Mouse (Mus musculus) megakaryocyte, adult 5-6 weeks (primary cell): Measurements from ENCODE around the gene Fermt2. TPM values are rescaled to one million over a fixed set of nuclear protein-coding genes. Genes with fewer than 3 reads are reported as not detected.

Source experiments
- ATAC-seq: 2 replicates; pipeline ENCODE4 v1.8.0; 2016; ENCODE audit warnings: mild to moderate bottlenecking, inconsistent platforms; ENCODE audit not compliant: poor library complexity, severe bottlenecking
- total RNA-seq, 2 experiments: library from RNA; stranded (forward) in 1 of 2; stranded (reverse) in 1 of 2; fragments of 153-499, 151-499 nt in 1 of 2; fragments of 221-1000, 200-1000 nt in 1 of 2; gene quantifications; 2 replicates each; pipeline versions ENCODE4 v1.2.3 to v1.2.4; 2015 to 2017

Gene Fermt2
- total RNA-seq, 2 experiments from 2014 or later, result not detected

GRCm38 (mm10) chr14:45438931-45439275, 91.0 kb downstream of the Fermt2 start:
- ATAC-seq, result no peak

DNA sequence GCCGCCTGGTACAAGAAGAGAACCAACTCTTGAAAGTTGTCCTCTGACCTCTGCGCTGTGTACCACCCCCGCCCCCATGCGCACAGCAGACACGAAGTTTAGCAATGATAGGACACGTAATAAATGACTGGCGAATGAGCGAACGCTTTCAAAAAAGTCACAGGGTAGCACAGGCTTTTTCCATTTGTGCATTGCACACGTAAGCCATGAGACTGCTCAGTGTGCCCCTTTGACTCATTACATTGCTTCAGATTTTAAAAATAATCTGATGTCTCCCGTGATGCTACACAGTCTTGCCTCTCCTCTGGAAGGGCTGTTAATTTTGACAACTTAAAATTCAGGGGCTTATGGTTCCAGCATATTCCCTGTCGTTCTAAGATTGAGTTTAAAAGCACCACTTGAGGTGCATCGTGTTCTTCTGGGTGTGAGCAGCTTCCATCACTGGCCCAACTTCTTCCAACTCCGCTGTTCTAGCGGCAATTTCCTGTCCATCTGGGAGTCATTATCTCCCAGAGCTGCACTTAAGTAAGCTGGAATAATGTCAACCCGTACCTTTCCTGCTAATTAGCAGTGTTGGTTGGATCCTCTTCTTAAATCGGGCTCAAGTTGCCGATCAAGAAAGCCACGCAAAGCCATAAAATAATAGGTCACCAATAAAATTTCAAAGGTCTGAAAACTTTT, 91.5 kb downstream of the Fermt2 start:
- ATAC-seq, result no peak

DNA sequence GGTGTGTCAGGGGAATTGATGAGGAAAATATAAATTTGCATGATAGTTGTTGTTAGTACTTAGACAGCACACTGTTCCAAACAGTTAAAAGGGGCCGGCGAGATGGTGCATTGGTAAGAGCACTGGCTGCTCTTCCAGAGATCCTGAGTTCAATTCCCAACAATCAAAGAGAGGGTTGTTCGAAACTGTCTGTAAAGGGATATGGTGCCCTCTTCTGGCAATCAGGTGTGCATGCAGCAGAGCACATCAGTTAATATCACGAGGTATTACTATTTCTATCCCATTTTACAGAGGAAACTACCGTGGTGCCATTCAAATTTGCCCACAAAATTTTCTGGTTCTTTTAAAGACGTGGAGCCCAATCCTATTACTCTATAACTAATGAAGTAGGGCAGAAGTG, 95.7 kb downstream of the Fermt2 start:
- no peak for ATAC-seq

DNA sequence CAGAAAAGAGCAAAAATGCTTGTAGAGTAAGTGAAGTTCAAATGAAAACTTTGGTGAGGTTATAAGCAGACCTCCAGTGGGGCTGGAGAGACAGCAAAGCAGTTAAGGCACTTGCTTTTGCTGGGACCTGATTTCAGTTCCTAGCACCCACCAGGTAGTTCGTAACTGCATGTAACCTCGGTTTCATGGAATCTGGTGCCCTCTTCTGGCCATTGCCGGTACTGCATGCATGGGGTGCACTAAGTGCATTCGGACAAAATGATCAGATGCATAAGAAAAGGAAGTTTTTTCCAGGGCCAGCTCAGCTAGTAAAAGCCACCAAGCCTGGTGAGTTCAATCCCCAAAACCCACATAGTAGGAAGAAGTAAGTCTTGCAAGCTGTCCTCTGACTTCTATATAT, 97.9 kb downstream of the Fermt2 start:
- no peak for ATAC-seq

GRCm38 (mm10) chr14:45430066-45430842, 99.7 kb downstream of the Fermt2 start:
- ATAC-seq, result no peak

GRCm38 (mm10) chr14:45423220-45423619, 106.7 kb downstream of the Fermt2 start:
- ATAC-seq, result peak; percentile 33; the same call in 1 of the 2 replicates

DNA sequence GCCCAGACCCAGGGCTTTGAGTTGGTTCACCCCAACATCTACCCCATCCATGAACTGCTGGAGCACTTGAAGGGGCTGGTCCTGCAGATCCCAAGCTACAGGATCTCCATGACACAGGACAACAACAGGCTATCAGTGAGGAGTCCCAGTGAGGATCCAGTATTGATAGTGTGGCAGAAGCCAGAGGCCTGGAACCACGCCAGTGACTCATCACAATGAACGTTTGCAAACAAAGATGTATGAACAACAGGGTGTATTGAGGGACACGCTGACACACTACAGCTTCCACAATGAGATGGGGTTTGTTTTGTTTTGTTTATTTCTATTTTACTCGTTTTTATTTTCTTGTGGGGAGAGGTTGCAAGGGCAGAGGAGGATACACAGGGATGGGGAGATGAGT, 107.5 kb downstream of the Fermt2 start:
- ATAC-seq, result no peak

DNA sequence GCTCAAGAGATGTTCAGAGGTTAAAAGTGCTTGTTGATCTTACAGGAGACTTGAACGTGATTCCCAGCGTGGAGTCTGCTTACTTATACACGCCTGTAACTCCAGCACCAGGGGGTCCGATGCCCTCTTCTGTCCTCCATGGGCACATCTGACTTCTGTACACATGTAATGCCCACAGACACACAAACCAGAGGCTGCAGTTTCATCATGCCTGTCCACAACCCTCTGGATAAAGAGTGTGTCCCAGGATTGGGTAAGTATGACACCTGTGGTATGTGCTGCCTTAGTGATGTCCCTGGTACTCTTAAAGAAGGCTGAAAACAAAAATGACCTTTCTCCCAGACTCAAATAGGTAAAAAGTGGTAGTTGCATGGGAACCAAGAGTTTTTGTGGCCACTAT, 110.6 kb downstream of the Fermt2 start:
- ATAC-seq, result no peak

DNA sequence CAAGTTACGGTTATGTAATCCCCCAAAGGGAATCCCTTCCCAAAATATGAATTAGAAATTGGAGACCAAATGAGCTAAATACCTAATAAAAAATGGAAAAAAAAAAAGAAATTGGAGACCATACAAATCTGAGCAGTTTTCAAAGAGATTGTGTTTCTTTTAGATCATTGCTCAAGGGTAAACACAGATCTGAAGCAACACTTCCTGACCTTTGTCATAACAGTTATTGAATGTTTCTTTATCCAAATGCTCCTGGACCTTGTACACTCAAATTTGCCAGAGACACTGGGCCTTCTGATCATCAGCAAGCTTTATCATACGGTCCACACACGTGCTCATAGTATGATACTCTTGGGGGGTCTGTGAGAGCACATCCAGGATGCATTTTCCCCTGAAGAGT, 111.4 kb downstream of the Fermt2 start:
- ATAC-seq, result no peak

- no peak for ATAC-seq
Observed at GRCm38 (mm10) chr14:45416265-45416664, 113.7 kb downstream of the Fermt2 start.

Other genes starting within 250 kb of the Fermt2 start
- gene Ero1l, start 211.3 kb downstream of the Fermt2 start, total RNA-seq (2015), result 72.1 and 75.6 TPM in 2 replicates
- 43.2 and 80.7 TPM in 2 replicates for gene Ero1l, start 211.3 kb downstream of the Fermt2 start, total RNA-seq (2017)
- 120 and 126 TPM in 2 replicates for gene Psmc6, start 200.3 kb downstream of the Fermt2 start, total RNA-seq (2015)
- 140 and 144 TPM in 2 replicates for gene Psmc6, start 200.3 kb downstream of the Fermt2 start, total RNA-seq (2017)
- 22.0 and 23.7 TPM in 2 replicates for gene Styx, start 179.0 kb downstream of the Fermt2 start, total RNA-seq (2015)
- gene Styx, start 179.0 kb downstream of the Fermt2 start, total RNA-seq (2017), result 13.1 and 14.1 TPM in 2 replicates
- 15.5 and 18.5 TPM in 2 replicates for gene Gnpnat1, start 125.2 kb downstream of the Fermt2 start, total RNA-seq (2015)
- gene Gnpnat1, start 125.2 kb downstream of the Fermt2 start, total RNA-seq (2017), result 12.1 and 13.9 TPM in 2 replicates
- 34.0 and 34.3 TPM in 2 replicates for gene Ddhd1, start 128.0 kb upstream of the Fermt2 start, total RNA-seq (2015)
- 43.1 and 46.5 TPM in 2 replicates for gene Ddhd1, start 128.0 kb upstream of the Fermt2 start, total RNA-seq (2017)